Comparison of ENCODE assay signal across 8 mouse cellular contexts in genomic region chr4:43860744-43861519, GRCm38 (mm10). TPM values are rescaled to one million over a fixed set of nuclear protein-coding genes. Genes with fewer than 3 reads are reported as not detected.
DNase-seq lines count a peak whose midpoint lies in the region; ATAC-seq and TF ChIP-seq lines count a peak whose summit lies in the region.

No protein-coding gene starts in this region.

- no peaks in the 10 kb centered on the region for H3K27me3 ChIP-seq in hindbrain, postnatal 0 days (ENCODE audit: insufficient read depth, low read length)
- H3K27me3 ChIP-seq in testis, adult 2 months (ENCODE audit: control insufficient read depth, insufficient read depth, low read length): no peaks in the 10 kb centered on the region

- peak; percentile 77; the same call in 1 of the 2 replicates for ATAC-seq in hindbrain, postnatal 0 days
- ATAC-seq in monocyte, adult 5-6 weeks (replicated peaks; ENCODE audit: insufficient number of reproducible peaks, low FRiP score, low TSS enrichment, poor library complexity, severe bottlenecking): 0 out of 2 replicates have a peak, but pooled peaks have one; percentile 56

- peak; percentile 94 for TF ChIP-seq CTCF in hindbrain, postnatal 0 days (IDR thresholded peaks at IDR 0.05; ENCODE audit: low read depth)
- peak; percentile 64; the same call in 1 of the 2 replicates for TF ChIP-seq CTCF in testis, adult 2 months (IDR thresholded peaks at IDR 0.05; ENCODE audit: control insufficient read depth, insufficient read depth, insufficient replicate concordance, low read depth, low read length)

- no peak overlapping the region for H3K4me3 ChIP-seq in hindbrain, postnatal 0 days (ENCODE audit: low read length)
- no peak overlapping the region for H3K4me3 ChIP-seq in testis, adult 2 months (ENCODE audit: control insufficient read depth, low read depth, low read length)

- H3K9me3 ChIP-seq in hindbrain, postnatal 0 days (ENCODE audit: low read length): no peaks in the 10 kb centered on the region

- no peaks in the 10 kb centered on the region for H3K36me3 ChIP-seq in hindbrain, postnatal 0 days (ENCODE audit: insufficient read depth, low read length)
- no peaks in the 10 kb centered on the region for H3K36me3 ChIP-seq in testis, adult 2 months (ENCODE audit: control insufficient read depth, insufficient read depth, low read length)

- intact Hi-C loops in left cerebral cortex, postnatal 36 days (cut with DNase I): loop anchor here (5.0 kb wide), 2 partner anchors 114 to 234 kb away; no protein-coding TSS in a partner anchor

- H3K27ac ChIP-seq in hindbrain, postnatal 0 days: no peak overlapping the region
- H3K27ac ChIP-seq in testis, adult 2 months (ENCODE audit: control insufficient read depth, insufficient read depth, low read depth, low read length): no peak overlapping the region

- H3K9ac ChIP-seq in hindbrain, postnatal 0 days (replicated peaks; ENCODE audit: low read length): no peak overlapping the region

- no peak for TF ChIP-seq POLR2A in testis, adult 2 months (IDR thresholded peaks at IDR 0.05; ENCODE audit: control insufficient read depth, low read depth, low read length)

- WGBS in hindbrain, postnatal 0 days: 12% methylated on average over 14 of the region's 14 CpGs

- H3K4me2 ChIP-seq in hindbrain, postnatal 0 days (ENCODE audit: low read depth, low read length): no peak overlapping the region

- no peaks in the 10 kb centered on the region for H3K4me1 ChIP-seq in hindbrain, postnatal 0 days (ENCODE audit: insufficient read depth, low read length)
- no peaks in the 10 kb centered on the region; the same call in 1 of the 2 replicates for H3K4me1 ChIP-seq in testis, adult 2 months (ENCODE audit: control insufficient read depth, insufficient read depth, low read length)

- peak; percentile 75 to 78 for DNase-seq in left cerebral cortex, adult 18-20 months (ENCODE audit: low spot score in 2 of 2)
- no peak for DNase-seq in left cerebral cortex, adult 11 months (ENCODE audit: low spot score)
- DNase-seq in cerebellum, postnatal 10 days: peak; percentile 83 to 87
- DNase-seq in gastrocnemius, adult 18-20 months (ENCODE audit: low spot score): peak; percentile 64
- DNase-seq in hindbrain, postnatal 0 days (ENCODE audit: low spot score): peak; percentile 91
- DNase-seq in left cerebral cortex, postnatal 36 days (ENCODE audit: low spot score in 2 of 2): peak; percentile 53 to 57

RNA-seq across cellular contexts. Expression of gene Olfr155, which starts 9.6 kb away (rescaled TPM):
- total RNA-seq in left cerebral cortex, adult 18-20 months (2021): not detected
- total RNA-seq in gastrocnemius, adult 18-20 months (2021): not detected
- total RNA-seq in hindbrain, postnatal 0 days (2014; rRNA removed): not detected in 2 replicates
- polyA plus RNA-seq in hindbrain, postnatal 0 days (2015; fragmentation: Nextera tagmentation; extraction: Ambion mirVana): not detected in 2 replicates
- not detected for total RNA-seq in left cerebral cortex, postnatal 36 days (2021)
- not detected in 3 replicates for total RNA-seq in monocyte, adult 5-6 weeks (2017)
- not detected in 2 replicates for polyA plus RNA-seq in testis, adult 2 months (2012; rRNA removed)

RNA-seq across cellular contexts. Expression of gene Reck, which starts 14.4 kb away (rescaled TPM):
- 1 to 10 TPM; 6.5 to 8.3 TPM for total RNA-seq in left cerebral cortex, adult 18-20 months (2021)
- total RNA-seq in gastrocnemius, adult 18-20 months (2021): 1 to 10 TPM; 2.0 to 2.3 TPM
- total RNA-seq in hindbrain, postnatal 0 days (2014; rRNA removed): 4.0 and 6.1 TPM in 2 replicates
- polyA plus RNA-seq in hindbrain, postnatal 0 days (2015; fragmentation: Nextera tagmentation; extraction: Ambion mirVana): 3.4 and 4.0 TPM in 2 replicates
- 1 to 10 TPM; 5.7 to 7.3 TPM for total RNA-seq in left cerebral cortex, postnatal 36 days (2021)
- 0.38 to 6.1 TPM (median 4.6 TPM) in 3 replicates for total RNA-seq in monocyte, adult 5-6 weeks (2017)
- polyA plus RNA-seq in testis, adult 2 months (2012; rRNA removed): 7.2 and 7.4 TPM in 2 replicates

RNA-seq across cellular contexts. Expression of gene Olfr157, which starts 20.9 kb away (rescaled TPM):
- not detected for total RNA-seq in left cerebral cortex, adult 18-20 months (2021)
- total RNA-seq in gastrocnemius, adult 18-20 months (2021): not detected
- not detected in 2 replicates for total RNA-seq in hindbrain, postnatal 0 days (2014; rRNA removed)
- not detected in 2 replicates for polyA plus RNA-seq in hindbrain, postnatal 0 days (2015; fragmentation: Nextera tagmentation; extraction: Ambion mirVana)
- not detected for total RNA-seq in left cerebral cortex, postnatal 36 days (2021)
- total RNA-seq in monocyte, adult 5-6 weeks (2017): not detected in 3 replicates
- polyA plus RNA-seq in testis, adult 2 months (2012; rRNA removed): not detected in 2 replicates

RNA-seq across cellular contexts. Expression of gene Olfr156, which starts 37.2 kb away (rescaled TPM):
- not detected for total RNA-seq in left cerebral cortex, adult 18-20 months (2021)
- not detected for total RNA-seq in gastrocnemius, adult 18-20 months (2021)
- total RNA-seq in hindbrain, postnatal 0 days (2014; rRNA removed): not detected in 2 replicates
- polyA plus RNA-seq in hindbrain, postnatal 0 days (2015; fragmentation: Nextera tagmentation; extraction: Ambion mirVana): not detected in 2 replicates
- total RNA-seq in left cerebral cortex, postnatal 36 days (2021): not detected
- total RNA-seq in monocyte, adult 5-6 weeks (2017): not detected in 3 replicates
- not detected in 2 replicates for polyA plus RNA-seq in testis, adult 2 months (2012; rRNA removed)
